Mouse (Mus musculus): ENCODE data around the gene BC048507. TPM values are rescaled to one million over a fixed set of nuclear protein-coding genes. Genes with fewer than 3 reads are reported as not detected.

The BC048507 gene
- polyA plus RNA-seq (2015; fragmentation: Illumina TruSeq; extraction: RNeasy Lipid Tissue Mini Kit (QIAGEN cat#74804); ENCODE audit: low read depth, low replicate concordance) = not detected

DNA sequence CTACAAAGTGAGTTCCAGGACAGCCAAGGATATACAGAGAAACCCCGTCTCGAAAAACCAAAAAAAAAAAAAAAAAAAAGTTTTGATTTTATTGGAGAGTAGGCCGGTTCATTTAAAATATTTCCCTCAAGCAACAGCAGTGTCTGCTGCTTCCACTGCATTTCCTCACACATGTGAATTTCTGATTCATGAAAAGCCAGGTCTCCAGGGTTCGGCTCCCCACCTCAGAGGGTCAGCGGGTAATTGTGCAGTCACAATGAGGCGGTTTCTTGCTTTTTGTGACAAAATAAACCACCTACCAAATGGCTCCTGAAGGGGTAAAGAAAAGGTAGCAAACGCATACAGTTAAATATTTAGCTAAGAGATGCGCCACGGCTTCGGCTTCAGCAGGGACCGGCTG, at the start of gene BC048507:
TSS of gene BC048507 (plus strand) at position 301 of the 400 bp plus-strand sequence.

GRCm38 (mm10) chr13:67813710-67814660, 49.1 kb upstream of the BC048507 start, which contains the start of gene Zfp273:
Gene Zfp273, plus strand, starts transcription at chr13:67813740.

DNA sequence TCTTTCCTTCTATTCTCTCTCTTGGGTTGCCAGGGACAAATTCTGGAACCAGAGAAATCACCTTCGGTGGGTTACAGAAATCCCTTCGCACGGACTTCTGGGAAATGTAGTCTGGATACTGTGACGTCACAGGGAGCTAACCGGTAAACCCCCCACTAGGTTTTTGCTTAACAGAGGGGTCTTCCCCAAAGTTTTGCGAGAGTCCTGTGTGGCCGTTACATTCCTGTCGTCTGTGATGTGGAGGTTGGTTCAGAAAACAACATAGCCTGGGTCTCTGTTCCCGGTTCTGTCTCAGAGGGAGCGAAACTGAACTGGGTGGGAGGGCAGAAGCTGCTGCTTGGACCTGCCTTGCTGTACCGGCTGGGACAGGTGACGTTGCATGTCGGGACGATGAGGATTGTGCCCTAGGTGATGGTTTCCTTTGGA, 32.2 kb upstream of the BC048507 start, which contains the start of gene Gm10037:
TSS of gene Gm10037 (plus strand) at position 196 of the 426 bp plus-strand sequence.

Other genes with a start within 250 kb of the BC048507 start
- gene Gm49345, start 225.6 kb upstream of the BC048507 start, polyA plus RNA-seq (2015; fragmentation: Illumina TruSeq; extraction: RNeasy Lipid Tissue Mini Kit (QIAGEN cat#74804); ENCODE audit: low read depth, low replicate concordance) = not detected
- gene Zfp729a, start 225.5 kb upstream of the BC048507 start, polyA plus RNA-seq (2015; fragmentation: Illumina TruSeq; extraction: RNeasy Lipid Tissue Mini Kit (QIAGEN cat#74804); ENCODE audit: low read depth, low replicate concordance) = 7.8 TPM
- gene Zfp738, start 176.3 kb upstream of the BC048507 start, polyA plus RNA-seq (2015; fragmentation: Illumina TruSeq; extraction: RNeasy Lipid Tissue Mini Kit (QIAGEN cat#74804); ENCODE audit: low read depth, low replicate concordance) = 19.5 TPM
- 10.6 TPM for gene Zfp65, start 134.2 kb upstream of the BC048507 start, polyA plus RNA-seq (2015; fragmentation: Illumina TruSeq; extraction: RNeasy Lipid Tissue Mini Kit (QIAGEN cat#74804); ENCODE audit: low read depth, low replicate concordance)
- gene Zfp85, start 108.1 kb upstream of the BC048507 start, polyA plus RNA-seq (2015; fragmentation: Illumina TruSeq; extraction: RNeasy Lipid Tissue Mini Kit (QIAGEN cat#74804); ENCODE audit: low read depth, low replicate concordance) = 6.8 TPM
- 5.5 TPM for gene Zfp493, start 83.6 kb upstream of the BC048507 start, polyA plus RNA-seq (2015; fragmentation: Illumina TruSeq; extraction: RNeasy Lipid Tissue Mini Kit (QIAGEN cat#74804); ENCODE audit: low read depth, low replicate concordance)
- 8.2 TPM for gene Zfp273, start 49.6 kb upstream of the BC048507 start, polyA plus RNA-seq (2015; fragmentation: Illumina TruSeq; extraction: RNeasy Lipid Tissue Mini Kit (QIAGEN cat#74804); ENCODE audit: low read depth, low replicate concordance)
- 11.9 TPM for gene Gm10037, start 32.2 kb upstream of the BC048507 start, polyA plus RNA-seq (2015; fragmentation: Illumina TruSeq; extraction: RNeasy Lipid Tissue Mini Kit (QIAGEN cat#74804); ENCODE audit: low read depth, low replicate concordance)

All from brain, adult 10 weeks (tissue).